Mouse (Mus musculus) testis, adult 2 months (tissue): Measurements from ENCODE around the gene Pif1.

Experiments
- CTCF ChIP-seq: fragments of 200-500 bp; IDR thresholded peaks from 2 replicates; pipeline ENCODE4 v1.5.1; 2012; ENCODE audit warnings: low read depth, mild to moderate bottlenecking, inconsistent platforms, low read length, moderate library complexity; ENCODE audit not compliant: control insufficient read depth, insufficient read depth, insufficient replicate concordance
- POLR2A ChIP-seq: fragments of 200-500 bp; IDR thresholded peaks from 2 replicates; pipeline ENCODE4 v1.6.1; 2012; ENCODE audit warnings: low read depth, mild to moderate bottlenecking, inconsistent platforms, low read length, moderate library complexity; ENCODE audit not compliant: control insufficient read depth

- TF ChIP-seq POLR2A (no peak), CTCF (no peak)
Observed at GRCm38 (mm10) chr9:65549643-65550042, 37.3 kb upstream of the Pif1 start.
